Mouse (Mus musculus): ENCODE data around the gene Tagln2. TPM values are rescaled to one million over a fixed set of nuclear protein-coding genes. Genes with fewer than 3 reads are reported as not detected.

Gene Tagln2
- total and polyA plus RNA-seq, 3 experiments: 679 to 1,501 (median 1,068) TPM

DNA sequence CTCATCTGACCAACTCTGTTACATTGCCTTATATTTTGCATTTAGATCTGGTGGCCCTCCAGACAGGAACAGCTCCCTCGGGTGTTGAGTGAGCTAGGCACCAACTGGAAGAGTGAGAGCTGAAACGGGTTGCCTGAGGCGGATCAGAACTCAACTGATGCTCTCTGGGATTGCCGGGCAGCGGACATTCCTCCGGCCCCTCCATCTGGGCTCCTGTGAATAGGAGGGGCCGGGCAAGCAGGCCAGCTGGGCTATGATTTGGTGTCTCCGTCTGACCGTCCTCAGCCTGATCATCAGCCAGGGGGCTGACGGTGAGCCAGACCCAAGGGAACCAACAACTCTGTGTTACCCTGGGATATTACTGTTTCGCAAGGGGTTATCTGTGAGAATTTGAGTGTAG lies 15.6 kb upstream of the Tagln2 start:
- H3K27me3 ChIP-seq (ENCODE audit: insufficient read depth, low read length): peaks cover 36% of the 10 kb centered on the region

DNA sequence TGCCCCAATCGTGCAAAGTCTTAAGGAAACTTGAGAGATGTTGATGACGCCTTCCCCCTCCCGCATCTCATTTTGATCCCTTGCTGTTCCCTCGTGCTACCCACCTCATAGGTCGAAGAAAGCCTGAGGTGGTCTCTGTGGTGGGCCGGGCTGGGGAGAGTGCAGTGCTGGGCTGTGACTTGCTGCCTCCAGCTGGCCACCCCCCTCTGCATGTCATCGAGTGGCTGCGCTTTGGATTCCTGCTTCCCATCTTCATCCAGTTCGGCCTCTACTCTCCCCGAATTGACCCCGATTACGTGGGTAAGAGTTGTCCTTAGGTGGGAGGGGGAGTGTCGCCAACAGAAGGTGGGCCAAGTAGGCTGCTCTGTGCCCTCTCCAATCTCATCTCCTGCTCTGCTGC lies 15.2 kb upstream of the Tagln2 start:
- H3K36me3 ChIP-seq (replicated peaks): no peaks in the 10 kb centered on the region
- no peak for DNase-seq (ENCODE audit: low spot score)
- no peaks in the 10 kb centered on the region for H3K4me1 ChIP-seq (ENCODE audit: insufficient read depth, low read depth, low read length)
- no peak for ATAC-seq (ENCODE audit: extremely low read depth, insufficient number of reproducible peaks, low FRiP score, poor library complexity, severe bottlenecking)
- no peak overlapping the region for H3K4me3 ChIP-seq (ENCODE audit: low read depth, low read length)
- TF ChIP-seq GATA1 (IDR thresholded peaks at IDR 0.05; ENCODE audit: borderline replicate concordance, low read length): no peak
- no peak for TF ChIP-seq TAL1 (conservative IDR thresholded peaks at IDR 0.05; ENCODE audit: low read depth, low read length)
- no peak for TF ChIP-seq GATA2 (IDR thresholded peaks at IDR 0.05; ENCODE audit: borderline replicate concordance, low read depth, low read length)
- TF ChIP-seq CTCF (IDR thresholded peaks at IDR 0.05; ENCODE audit: low read depth, low read length): no peak
- TF ChIP-seq POLR2AphosphoS5 (IDR thresholded peaks at IDR 0.05; ENCODE audit: insufficient replicate concordance, low read depth, low read length): no peak
- no peaks in the 10 kb centered on the region for H3K9me3 ChIP-seq (replicated peaks)
- H3K27me3 ChIP-seq (ENCODE audit: insufficient read depth, low read length): peaks cover 37% of the 10 kb centered on the region

More for the DNA sequence above, 15.6 kb upstream of the Tagln2 start:
- Histone ChIP-seq H3K4me1 (ENCODE audit: insufficient read depth, low read depth, low read length) (no peaks in the 10 kb centered on the region), H3K4me3 (ENCODE audit: low read depth, low read length) (no peak overlapping the region), H3K9me3 (replicated peaks) (no peaks in the 10 kb centered on the region), H3K36me3 (replicated peaks) (no peaks in the 10 kb centered on the region)
- ATAC-seq (ENCODE audit: extremely low read depth, insufficient number of reproducible peaks, low FRiP score, poor library complexity, severe bottlenecking): no peak
- TF ChIP-seq GATA1 (IDR thresholded peaks at IDR 0.05; ENCODE audit: borderline replicate concordance, low read length) (no peak), CTCF (IDR thresholded peaks at IDR 0.05; ENCODE audit: low read depth, low read length) (no peak), GATA2 (IDR thresholded peaks at IDR 0.05; ENCODE audit: borderline replicate concordance, low read depth, low read length) (no peak), TAL1 (conservative IDR thresholded peaks at IDR 0.05; ENCODE audit: low read depth, low read length) (no peak), POLR2AphosphoS5 (IDR thresholded peaks at IDR 0.05; ENCODE audit: insufficient replicate concordance, low read depth, low read length) (no peak)
- no peak for DNase-seq (ENCODE audit: low spot score)

DNA sequence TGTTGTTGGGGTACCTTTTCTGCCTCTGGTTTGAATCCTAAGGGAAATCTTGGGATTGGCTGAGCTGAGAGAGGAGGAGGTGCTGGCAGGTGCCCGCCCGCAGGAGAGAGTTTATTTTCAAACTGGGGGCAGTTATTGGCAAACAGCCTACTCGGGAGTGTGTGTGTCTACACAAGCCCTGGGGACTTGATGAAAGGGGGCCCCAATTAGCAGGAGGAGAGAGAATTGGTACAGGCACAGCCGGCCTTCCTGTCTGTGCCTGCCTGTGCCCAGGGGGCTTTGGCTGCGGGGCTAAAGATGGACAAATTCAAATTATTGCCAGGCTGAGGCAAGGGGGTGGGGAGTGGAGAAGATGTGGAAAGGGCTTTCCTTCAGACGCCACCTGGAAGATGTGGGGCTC lies 14.0 kb upstream of the Tagln2 start:
- no peak for ATAC-seq (ENCODE audit: extremely low read depth, insufficient number of reproducible peaks, low FRiP score, poor library complexity, severe bottlenecking)
- Histone ChIP-seq H3K4me1 (ENCODE audit: insufficient read depth, low read depth, low read length) (peaks cover 7% of the 10 kb centered on the region; the same call in 1 of the 2 replicates), H3K4me3 (ENCODE audit: low read depth, low read length) (no peak overlapping the region), H3K27me3 (ENCODE audit: insufficient read depth, low read length) (peaks cover 37% of the 10 kb centered on the region), H3K9me3 (replicated peaks) (no peaks in the 10 kb centered on the region), H3K36me3 (replicated peaks) (no peaks in the 10 kb centered on the region)
- DNase-seq (ENCODE audit: low spot score): no peak
- TF ChIP-seq GATA2 (IDR thresholded peaks at IDR 0.05; ENCODE audit: borderline replicate concordance, low read depth, low read length): no peak
- no peak for TF ChIP-seq GATA1 (IDR thresholded peaks at IDR 0.05; ENCODE audit: borderline replicate concordance, low read length)
- no peak for TF ChIP-seq CTCF (IDR thresholded peaks at IDR 0.05; ENCODE audit: low read depth, low read length)
- TF ChIP-seq TAL1 (conservative IDR thresholded peaks at IDR 0.05; ENCODE audit: low read depth, low read length): no peak
- TF ChIP-seq POLR2AphosphoS5 (IDR thresholded peaks at IDR 0.05; ENCODE audit: insufficient replicate concordance, low read depth, low read length): no peak

DNA sequence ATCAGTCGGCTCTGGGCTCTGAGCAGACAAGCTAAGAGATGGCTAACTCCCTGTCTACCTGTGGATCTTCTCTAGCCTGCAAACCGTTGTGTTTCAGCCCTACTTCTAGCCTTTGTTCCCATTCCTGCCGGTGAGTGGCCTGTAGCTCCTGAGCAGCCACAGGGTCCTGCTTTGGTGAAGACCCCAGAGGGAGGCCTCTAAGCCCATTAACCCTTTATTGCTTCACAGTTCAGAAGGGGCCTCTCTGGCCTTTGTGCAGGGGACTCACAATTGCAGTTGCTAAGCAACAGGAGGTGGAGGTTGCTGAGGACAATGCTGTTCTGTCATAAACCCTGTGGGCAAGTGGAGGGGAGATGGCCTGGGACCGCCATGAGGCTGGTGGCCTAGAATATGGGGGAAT lies 13.6 kb upstream of the Tagln2 start:
- H3K4me3 ChIP-seq (ENCODE audit: low read depth, low read length): no peak overlapping the region
- H3K4me1 ChIP-seq (ENCODE audit: insufficient read depth, low read depth, low read length): peaks cover 7% of the 10 kb centered on the region; the same call in 1 of the 2 replicates
- no peak for TF ChIP-seq CTCF (IDR thresholded peaks at IDR 0.05; ENCODE audit: low read depth, low read length)
- no peak for TF ChIP-seq TAL1 (conservative IDR thresholded peaks at IDR 0.05; ENCODE audit: low read depth, low read length)
- TF ChIP-seq GATA2 (IDR thresholded peaks at IDR 0.05; ENCODE audit: borderline replicate concordance, low read depth, low read length): no peak
- no peak for TF ChIP-seq GATA1 (IDR thresholded peaks at IDR 0.05; ENCODE audit: borderline replicate concordance, low read length)
- TF ChIP-seq POLR2AphosphoS5 (IDR thresholded peaks at IDR 0.05; ENCODE audit: insufficient replicate concordance, low read depth, low read length): no peak
- ATAC-seq (ENCODE audit: extremely low read depth, insufficient number of reproducible peaks, low FRiP score, poor library complexity, severe bottlenecking) (no peak), DNase-seq (ENCODE audit: low spot score) (no peak)
- H3K27me3 ChIP-seq (ENCODE audit: insufficient read depth, low read length): peaks cover 39% of the 10 kb centered on the region
- H3K36me3 ChIP-seq (replicated peaks): no peaks in the 10 kb centered on the region
- H3K9me3 ChIP-seq (replicated peaks): no peaks in the 10 kb centered on the region

DNA sequence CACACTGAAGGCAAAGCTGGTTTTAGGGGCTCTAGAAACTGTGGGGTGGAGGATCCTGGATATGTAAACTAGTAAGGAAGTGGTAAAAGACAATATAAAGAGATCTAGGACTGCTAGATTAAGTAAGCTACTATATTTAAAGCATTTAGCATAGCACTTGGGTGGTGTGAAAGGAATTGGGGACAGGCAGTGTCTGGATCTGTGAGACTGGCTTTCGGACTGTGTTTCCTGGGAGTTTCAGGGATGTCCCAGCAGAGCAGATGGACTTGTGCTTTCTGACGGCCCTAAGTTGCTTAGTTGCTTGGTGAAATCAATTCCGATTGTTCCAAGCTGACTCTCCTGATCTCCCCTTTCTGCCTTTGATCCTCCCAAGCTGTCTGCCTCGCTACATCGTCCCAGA lies 13.2 kb upstream of the Tagln2 start:
- Histone ChIP-seq H3K4me1 (ENCODE audit: insufficient read depth, low read depth, low read length) (peaks cover 7% of the 10 kb centered on the region; the same call in 1 of the 2 replicates), H3K27me3 (ENCODE audit: insufficient read depth, low read length) (peaks cover 41% of the 10 kb centered on the region), H3K4me3 (ENCODE audit: low read depth, low read length) (no peak overlapping the region), H3K36me3 (replicated peaks) (no peaks in the 10 kb centered on the region), H3K9me3 (replicated peaks) (no peaks in the 10 kb centered on the region)
- DNase-seq (ENCODE audit: low spot score) (no peak), ATAC-seq (ENCODE audit: extremely low read depth, insufficient number of reproducible peaks, low FRiP score, poor library complexity, severe bottlenecking) (no peak)
- TF ChIP-seq GATA2 (IDR thresholded peaks at IDR 0.05; ENCODE audit: borderline replicate concordance, low read depth, low read length): no peak
- no peak for TF ChIP-seq POLR2AphosphoS5 (IDR thresholded peaks at IDR 0.05; ENCODE audit: insufficient replicate concordance, low read depth, low read length)
- no peak for TF ChIP-seq GATA1 (IDR thresholded peaks at IDR 0.05; ENCODE audit: borderline replicate concordance, low read length)
- TF ChIP-seq CTCF (IDR thresholded peaks at IDR 0.05; ENCODE audit: low read depth, low read length): no peak
- TF ChIP-seq TAL1 (conservative IDR thresholded peaks at IDR 0.05; ENCODE audit: low read depth, low read length): no peak

DNA sequence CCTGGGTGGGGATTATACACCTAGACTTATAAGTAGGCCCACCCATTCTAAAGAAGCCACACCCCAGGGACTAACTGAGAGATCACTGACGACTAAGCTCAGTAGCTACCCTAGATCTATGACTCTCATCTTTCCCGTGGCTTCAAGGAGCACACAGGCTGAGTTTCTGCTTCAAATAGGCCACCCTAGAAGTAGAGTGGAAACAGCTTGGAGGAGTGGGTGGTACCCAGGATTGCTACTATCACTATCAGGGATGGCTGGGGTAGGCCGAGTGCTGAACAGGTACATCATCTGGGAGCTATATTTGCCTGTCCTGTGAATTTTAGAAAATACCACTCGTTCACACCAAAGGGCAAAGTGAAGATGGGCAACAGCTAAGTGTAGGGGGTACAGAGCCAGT lies 12.0 kb upstream of the Tagln2 start:
- H3K36me3 ChIP-seq (replicated peaks): no peaks in the 10 kb centered on the region
- no peaks in the 10 kb centered on the region for H3K9me3 ChIP-seq (replicated peaks)
- H3K4me3 ChIP-seq (ENCODE audit: low read depth, low read length): no peak overlapping the region
- no peak for DNase-seq (ENCODE audit: low spot score)
- no peak for ATAC-seq (ENCODE audit: extremely low read depth, insufficient number of reproducible peaks, low FRiP score, poor library complexity, severe bottlenecking)
- TF ChIP-seq TAL1 (conservative IDR thresholded peaks at IDR 0.05; ENCODE audit: low read depth, low read length): no peak
- TF ChIP-seq CTCF (IDR thresholded peaks at IDR 0.05; ENCODE audit: low read depth, low read length): no peak
- TF ChIP-seq GATA2 (IDR thresholded peaks at IDR 0.05; ENCODE audit: borderline replicate concordance, low read depth, low read length): no peak
- TF ChIP-seq POLR2AphosphoS5 (IDR thresholded peaks at IDR 0.05; ENCODE audit: insufficient replicate concordance, low read depth, low read length): no peak
- TF ChIP-seq GATA1 (IDR thresholded peaks at IDR 0.05; ENCODE audit: borderline replicate concordance, low read length): no peak
- H3K27me3 ChIP-seq (ENCODE audit: insufficient read depth, low read length): peaks cover 43% of the 10 kb centered on the region
- H3K4me1 ChIP-seq (ENCODE audit: insufficient read depth, low read depth, low read length): peaks cover 7% of the 10 kb centered on the region; the same call in 1 of the 2 replicates

Measured in G1E (cell line).